Mouse (Mus musculus): ENCODE data around the gene Egfl7.

DNA sequence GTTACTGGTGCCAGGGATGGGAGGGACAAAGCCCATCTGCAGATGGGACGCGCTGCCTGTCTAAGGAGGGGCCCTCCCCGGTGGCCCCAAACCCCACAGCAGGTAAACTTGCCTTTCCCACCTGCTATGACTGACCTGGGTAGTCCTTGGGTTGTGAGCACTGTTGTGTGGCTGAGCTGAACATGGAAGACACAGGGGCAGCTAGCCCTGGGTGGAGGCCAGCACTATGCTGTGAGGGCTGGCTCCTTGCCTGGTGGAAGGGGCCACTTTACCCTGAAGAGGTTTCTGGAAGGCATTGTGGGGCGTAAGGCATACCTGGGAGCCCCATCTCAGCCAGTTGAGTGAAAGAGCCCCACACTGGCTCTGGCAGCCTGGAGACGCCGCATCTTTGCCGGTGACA, 11.1 kb downstream of the Egfl7 start:
- TF ChIP-seq CTCF (IDR thresholded peaks at IDR 0.05; ENCODE audit: control insufficient read depth, insufficient read depth, insufficient read length) (no peak), USF1 (IDR thresholded peaks at IDR 0.05; ENCODE audit: low read depth) (no peak), MAX (IDR thresholded peaks at IDR 0.05) (no peak)

Measured in C2C12 (cell line).